Mouse (Mus musculus): ENCODE measurements at regions not wholly inside any gene's neighbourhood (a gene's known extent, or its start where the extent isn't known, plus 50 kb on each side); places are given as distances from the start of the nearest gene placed in this dataset.

DNA sequence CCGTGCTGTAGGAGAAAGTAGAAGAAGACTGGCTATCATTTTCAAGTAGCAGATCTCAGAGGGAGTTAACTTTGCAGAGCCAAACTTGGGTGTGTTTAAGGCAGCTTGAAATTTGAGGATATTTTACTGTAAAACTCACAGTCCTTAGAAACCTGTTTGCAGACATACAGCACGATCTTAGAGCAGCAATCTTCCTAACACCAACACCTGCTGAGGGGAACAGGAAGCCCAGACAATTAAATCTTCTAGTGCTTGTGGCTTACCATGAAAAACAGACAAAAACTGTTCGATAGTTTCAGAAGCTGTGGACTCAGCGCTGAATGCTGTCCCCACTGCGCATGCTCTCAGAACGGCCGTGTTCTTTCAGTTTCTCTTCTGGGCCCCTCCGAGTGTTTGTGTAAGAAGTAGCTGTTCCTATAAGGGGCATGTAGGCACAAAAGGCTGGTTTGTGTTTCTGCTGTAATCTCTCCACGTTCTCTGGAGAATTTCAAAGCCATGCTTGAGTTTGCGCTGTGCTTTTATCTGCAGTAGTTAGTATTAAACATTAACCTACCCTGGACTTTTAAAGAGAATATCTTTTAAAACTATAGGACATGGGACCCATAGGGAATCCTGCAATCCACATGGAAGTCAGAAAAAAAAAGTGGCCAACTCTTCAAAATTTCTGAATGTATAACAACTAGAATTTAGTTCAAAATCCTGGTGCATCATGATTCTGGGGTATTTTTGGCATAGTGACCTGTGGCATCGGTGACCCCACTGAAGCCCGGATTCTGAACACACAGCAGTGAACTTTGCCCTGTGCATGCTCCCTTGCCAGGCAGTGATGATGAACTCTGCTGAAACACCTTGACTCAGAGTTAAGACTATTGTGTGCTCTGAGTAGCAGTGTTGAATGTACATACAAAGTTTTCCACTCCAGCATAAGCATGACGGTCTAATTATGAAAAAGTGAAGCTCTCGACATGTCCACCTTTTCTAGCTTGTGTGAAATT is 584.4 kb downstream of the Etnk1 start:
- no peak for DNase-seq (ENCODE audit: low spot score)

DNA sequence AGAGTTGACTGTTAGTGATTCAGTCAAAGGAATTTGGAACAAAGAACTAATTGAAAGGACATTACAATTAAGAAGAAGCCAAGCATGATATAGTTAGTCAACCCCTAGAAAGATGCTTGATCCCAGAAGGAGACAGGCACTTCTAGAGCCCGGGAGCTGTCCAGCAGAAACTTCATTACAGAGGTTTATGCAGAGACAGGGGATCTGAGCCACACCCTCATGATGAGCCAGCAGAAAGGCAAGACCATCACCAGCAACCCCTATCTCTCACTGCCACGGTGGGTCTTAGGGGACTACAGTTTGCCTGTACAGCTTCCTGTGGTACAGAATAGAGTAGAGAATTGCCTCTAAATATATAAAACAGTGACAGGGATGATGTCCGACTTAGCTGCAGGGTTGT is 590.4 kb downstream of the Etnk1 start:
- no peak for DNase-seq (ENCODE audit: low spot score)

- DNase-seq (ENCODE audit: low spot score): no peak
These were observed 601.1 kb downstream of the Etnk1 start for GRCm38 (mm10) chr6:143768115-143768514.
